Mouse (Mus musculus) retina, postnatal 1 day (tissue): ENCODE measurements at regions not wholly inside any gene's neighbourhood (a gene's known extent, or its start where the extent isn't known, plus 50 kb on each side); places are given as distances from the start of the nearest gene placed in this dataset.

Experiments used
- DNase-seq: peaks from one replicate; pipeline ENCODE4 v3.0.0-alpha.2; 2012

GRCm38 (mm10) chr4:95339822-95340221, 217.5 kb upstream of the Fggy start:
- DNase-seq: no peak

- DNase-seq: no peak
Observed at GRCm38 (mm10) chr4:95340926-95341325, 216.4 kb upstream of the Fggy start.

DNA sequence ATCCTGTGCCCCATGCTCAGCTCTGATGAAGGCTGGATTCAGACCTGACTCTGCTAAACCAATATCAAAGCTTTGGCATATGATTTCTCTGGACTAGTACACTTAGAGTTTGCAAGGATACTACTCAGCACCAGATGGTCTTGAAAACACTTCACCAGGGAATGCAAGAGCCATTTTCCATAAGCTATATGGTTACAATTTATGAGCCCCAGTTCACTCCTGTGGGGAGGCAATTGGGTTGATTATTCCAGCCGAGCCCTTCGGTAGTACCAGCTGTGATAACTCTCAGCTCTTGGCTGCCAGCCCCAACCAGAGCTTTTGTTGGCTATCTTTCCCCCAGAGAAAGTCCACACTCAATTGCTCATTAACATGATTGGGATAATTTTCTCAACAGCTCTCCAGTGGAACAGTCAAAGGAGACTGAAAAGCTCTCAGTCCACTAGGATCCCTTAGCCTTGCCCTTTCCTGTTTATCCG, 210.5 kb upstream of the Fggy start:
- peak; percentile 62 for DNase-seq

DNA sequence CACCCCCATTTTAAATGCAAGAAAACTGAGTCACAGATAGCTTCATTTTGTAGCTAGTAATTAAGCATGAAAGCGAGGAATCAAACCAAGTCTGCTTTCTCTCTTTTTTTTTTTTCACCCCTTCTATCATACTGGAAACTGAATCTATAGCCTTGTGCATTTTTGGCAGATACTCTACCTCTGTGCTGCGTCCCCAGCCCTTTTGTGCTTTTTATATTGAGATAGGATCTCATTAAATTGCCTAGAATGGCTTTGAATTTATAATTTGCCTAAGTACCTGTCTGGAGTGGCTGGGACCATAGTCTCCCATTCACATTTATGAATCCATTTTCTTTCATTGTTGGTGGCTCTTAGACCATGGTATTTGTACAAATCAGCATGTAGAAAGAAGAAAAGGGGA, 209.9 kb upstream of the Fggy start:
- DNase-seq: no peak

GRCm38 (mm10) chr4:95348405-95349123, 208.7 kb upstream of the Fggy start:
- DNase-seq: peak; percentile 77

GRCm38 (mm10) chr4:95353894-95354319, 203.4 kb upstream of the Fggy start:
- DNase-seq: no peak

GRCm38 (mm10) chr4:95358674-95359073, 198.6 kb upstream of the Fggy start:
- no peak for DNase-seq

GRCm38 (mm10) chr4:95360336-95360967, 196.9 kb upstream of the Fggy start:
- no peak for DNase-seq

DNA sequence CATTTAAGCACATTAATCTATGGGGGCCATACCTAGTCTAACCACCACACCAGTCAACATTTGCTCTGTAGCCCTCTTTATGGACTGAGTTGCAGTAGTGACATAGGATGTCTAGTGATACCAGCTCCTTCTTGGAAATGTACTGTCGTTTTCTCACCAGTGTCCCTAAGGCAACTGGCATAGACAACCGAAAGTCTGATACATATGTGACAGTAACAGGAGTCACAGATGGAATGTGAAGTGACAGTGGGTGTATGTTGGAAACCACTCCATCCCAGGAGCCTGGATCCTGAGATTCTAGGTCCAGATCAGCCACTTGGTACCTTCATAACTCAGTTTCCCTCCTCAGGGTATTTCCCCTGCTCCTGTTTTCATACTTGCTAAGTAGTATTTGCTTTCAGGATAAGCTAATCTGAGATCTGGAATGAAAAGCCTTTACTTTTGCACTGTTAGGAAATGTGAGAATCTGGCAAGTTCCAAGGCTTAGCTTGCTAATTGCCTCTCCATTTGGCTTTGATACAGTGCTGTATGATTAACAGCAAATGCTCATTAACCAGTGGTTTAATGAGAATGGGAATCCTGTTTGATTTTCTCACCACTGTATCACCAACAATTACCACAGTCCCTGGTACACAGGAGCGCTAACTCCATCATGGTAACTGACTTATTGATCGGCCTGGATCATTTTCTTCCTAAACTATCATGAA, 192.8 kb upstream of the Fggy start:
- no peak for DNase-seq

DNA sequence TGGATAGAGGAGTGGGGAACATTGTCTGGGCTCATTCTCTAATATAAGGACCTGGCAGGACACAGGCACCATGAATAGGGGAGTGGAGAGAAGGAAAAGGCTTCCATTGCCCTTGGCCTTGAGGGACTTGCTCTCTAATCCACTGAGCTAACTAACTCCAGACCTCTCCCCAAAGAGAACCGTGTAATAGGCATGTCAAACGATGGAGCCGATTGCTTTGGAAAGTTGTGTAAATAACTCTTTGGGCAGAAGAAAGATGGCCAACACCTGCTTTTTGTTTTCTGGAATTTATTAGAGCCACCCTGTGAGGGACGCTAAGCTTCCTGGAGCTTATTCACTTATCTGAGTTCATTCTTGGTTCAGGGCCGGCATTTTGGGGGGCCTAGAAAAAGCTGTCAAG, 180.9 kb upstream of the Fggy start:
- DNase-seq: no peak

DNA sequence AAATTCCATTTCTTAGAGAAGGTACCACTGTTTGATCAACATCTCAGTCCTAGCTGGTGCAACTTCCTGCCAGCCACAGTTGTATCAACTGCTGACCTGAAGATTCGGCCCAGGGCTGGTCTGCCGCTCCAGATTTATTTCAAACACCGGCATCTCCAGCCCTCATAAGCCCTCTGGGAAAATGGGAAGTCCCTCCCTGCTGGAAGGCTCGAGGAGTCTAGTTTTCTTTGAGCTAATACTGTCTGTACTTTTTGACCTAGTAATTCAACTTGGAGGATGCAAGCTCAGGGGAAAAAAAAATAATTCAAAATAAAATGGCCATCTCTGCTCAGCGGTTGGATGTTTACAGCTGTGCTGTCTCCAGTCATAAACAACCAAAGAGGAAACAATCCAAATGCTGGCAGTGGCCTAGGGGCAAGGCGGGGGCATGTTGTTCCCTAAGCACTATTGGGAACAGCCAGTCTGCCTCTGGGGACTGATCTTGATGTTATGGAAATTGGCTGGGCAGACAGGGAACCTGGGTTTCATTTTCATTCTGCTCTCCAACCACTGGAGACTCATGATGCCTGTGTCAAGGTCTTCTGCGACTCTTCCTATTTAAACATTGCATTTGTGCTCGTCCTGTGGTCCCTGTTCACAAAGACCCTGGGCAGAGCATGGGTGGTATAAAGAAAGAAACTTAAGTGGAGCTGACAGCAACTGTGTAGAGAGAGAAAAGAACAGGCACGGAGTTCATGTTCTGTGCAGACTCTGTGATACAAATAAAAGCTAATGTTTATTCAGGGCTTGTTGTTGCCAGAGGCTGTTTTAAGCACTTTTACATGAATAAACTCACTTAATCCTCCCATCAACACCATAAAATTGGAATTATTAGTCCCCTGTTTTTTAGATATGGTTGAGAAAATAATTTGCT, 179.8 kb upstream of the Fggy start:
- DNase-seq: peak; percentile 36

DNA sequence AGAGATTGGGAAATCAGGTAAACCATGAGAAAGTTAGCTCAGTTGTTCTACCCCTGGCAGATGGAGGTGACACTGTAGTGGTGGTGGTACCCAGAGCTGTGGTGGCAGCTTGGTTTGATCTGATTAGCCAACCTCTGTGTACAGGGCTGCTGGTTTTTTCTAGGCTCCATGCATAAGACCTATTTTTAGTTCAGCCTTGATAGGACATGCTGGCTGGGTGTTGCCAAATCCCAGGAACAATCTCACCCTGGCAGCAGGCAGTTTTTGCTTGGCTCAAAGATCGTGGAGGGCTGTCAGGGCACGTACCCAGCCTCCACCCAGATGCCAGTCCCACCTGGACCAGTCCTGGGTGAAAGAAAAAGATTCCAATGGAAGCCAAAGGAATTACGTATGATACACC, 178.7 kb upstream of the Fggy start:
- no peak for DNase-seq

- no peak for DNase-seq
Observed at GRCm38 (mm10) chr4:95383216-95383892, 174.0 kb upstream of the Fggy start.

GRCm38 (mm10) chr4:95385552-95385951, 171.8 kb upstream of the Fggy start:
- no peak for DNase-seq

DNA sequence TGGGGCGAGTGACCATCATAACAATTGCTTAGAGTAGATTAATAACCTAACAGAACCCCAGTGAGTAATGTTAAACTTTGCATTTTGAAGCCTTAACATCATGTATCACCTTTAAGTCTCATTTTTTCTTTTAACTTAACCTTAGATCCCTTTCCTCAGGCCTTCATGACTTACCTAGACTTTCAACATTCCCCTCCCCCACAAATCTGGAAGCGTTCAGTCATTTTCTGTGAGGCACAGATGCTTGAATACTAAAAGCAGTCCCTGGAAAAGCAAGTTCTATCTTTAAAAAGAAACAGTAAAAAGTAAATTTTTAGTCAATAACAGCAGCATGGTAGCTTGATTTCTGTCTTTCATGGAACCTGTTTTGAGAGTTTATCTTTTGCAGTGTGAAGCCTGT, 171.3 kb upstream of the Fggy start:
- no peak for DNase-seq

DNA sequence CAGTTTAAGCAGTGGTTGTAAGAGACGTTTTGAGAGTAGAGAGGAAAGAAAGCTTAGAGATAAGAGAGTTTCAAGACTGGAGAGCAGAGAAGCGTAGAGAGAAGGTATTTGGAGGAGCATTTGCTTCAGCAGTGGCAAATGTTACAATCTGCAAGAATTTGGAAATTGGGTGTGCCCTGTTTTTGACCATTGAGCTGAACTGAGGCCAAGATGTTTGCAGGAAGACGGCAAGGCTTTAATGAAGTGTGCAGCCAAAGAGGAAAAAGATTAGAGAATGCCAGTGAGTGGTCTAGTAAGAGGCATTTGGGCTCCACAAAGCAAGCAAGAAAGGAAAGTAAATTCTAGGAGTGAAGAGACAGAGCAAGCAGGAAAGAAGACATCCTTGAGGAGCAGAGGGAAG, 168.8 kb upstream of the Fggy start:
- DNase-seq: no peak

DNA sequence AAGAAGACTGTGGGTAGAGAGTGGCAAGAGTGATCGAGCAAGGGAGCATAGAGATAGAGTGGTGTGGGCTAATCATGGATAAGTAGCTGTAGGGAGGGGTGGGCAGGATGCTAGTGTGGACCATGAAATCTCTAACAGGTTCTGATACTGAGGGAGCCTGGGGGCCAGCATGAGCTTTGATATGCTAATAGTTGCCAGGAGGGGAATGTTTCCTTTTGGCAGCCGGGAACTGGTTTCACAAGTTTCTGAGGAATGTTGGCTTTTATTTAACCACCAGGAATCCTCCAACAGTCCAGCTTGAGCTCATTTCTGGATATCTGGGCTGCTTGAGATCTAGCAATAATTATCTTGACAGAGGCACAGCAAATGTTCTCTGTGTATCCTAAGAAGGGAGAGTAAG, 167.7 kb upstream of the Fggy start:
- no peak for DNase-seq

GRCm38 (mm10) chr4:95390549-95390948, 166.8 kb upstream of the Fggy start:
- no peak for DNase-seq

- DNase-seq: no peak
Observed at GRCm38 (mm10) chr4:95395746-95396145, 161.6 kb upstream of the Fggy start.

- DNase-seq: no peak
Observed at GRCm38 (mm10) chr4:95398301-95398700, 159.0 kb upstream of the Fggy start.

- no peak for DNase-seq
Observed at GRCm38 (mm10) chr4:95402273-95402672, 155.0 kb upstream of the Fggy start.

DNA sequence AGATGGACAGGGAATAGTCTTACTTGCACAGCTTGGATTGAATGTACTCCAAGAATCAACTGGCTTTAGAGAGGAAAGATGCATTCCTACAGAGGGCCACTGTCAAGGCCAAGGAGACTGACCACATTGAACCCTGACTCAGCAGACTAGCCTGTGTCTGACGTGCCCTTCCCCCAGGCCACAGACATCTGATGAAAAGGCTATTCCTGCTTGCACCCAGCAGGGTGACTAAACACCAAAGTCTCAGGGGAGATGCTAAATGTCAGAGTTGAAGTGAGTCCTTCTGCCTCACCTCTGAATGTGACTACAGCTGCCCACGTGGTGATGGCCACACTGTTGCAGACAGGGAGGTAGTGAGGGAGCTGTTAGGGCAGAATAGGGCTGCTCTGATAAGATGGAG, 140.2 kb upstream of the Fggy start:
- DNase-seq: no peak
